ENCODE assay signal across 9 mouse cellular contexts in the genomic region with DNA sequence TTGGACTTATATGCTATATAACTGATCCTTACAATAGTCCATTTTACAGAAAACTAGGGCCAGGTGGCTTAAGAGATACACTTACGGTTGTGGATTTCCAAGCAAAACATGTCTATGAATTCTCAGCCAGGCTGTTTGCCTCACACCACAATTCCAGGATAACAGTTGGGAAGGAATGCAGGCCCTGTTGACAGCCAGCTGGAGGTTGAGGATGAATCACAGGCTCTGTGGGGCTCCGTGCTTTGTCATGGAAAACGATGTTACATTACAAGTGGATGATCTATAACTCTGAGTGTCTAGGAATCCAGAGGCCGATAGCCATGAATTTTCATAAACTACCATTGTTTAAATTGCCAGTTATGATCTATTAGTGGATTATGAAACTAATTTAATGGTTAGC.
A peak's percentile ranks its signal among the peaks of the same experiment; 100 is the strongest.
DNase-seq lines count a peak whose midpoint lies in the region; ATAC-seq lines count a peak whose summit lies in the region.
"Had no signal": no experiment of that assay in that cellular context is flagged by ENCODE, and none has a peak within 500 bp of the region (broad histone marks: within the 10 kb centered on the region; RNA-seq: fewer than 3 reads in every experiment).

No protein-coding gene starts in this region.

- no peak for DNase-seq in frontal cortex, adult 2 months (ENCODE audit: extremely low spot score in 1 of 2, low spot score in 1 of 2)
- DNase-seq in layer of hippocampus, adult 11-12 months (ENCODE audit: low spot score): peak; percentile 27
- DNase-seq in layer of hippocampus, postnatal 25 days (ENCODE audit: extremely low spot score in 1 of 2, low spot score in 1 of 2): no peak
- DNase-seq in NIH3T3 (ENCODE audit: low read depth): peak; percentile 27
- peak; percentile 9 for DNase-seq in layer of hippocampus, adult 9-11 months
- no peak for DNase-seq in spleen, postnatal 36 days (ENCODE audit: low spot score in 2 of 2)
- DNase-seq: kidney, adult 8-10 months; retina, postnatal 1 day had no signal

- peak; percentile 34; the same call in 1 of the 2 replicates for ATAC-seq in frontal cortex, adult (ENCODE audit: low TSS enrichment)

Comparison
In these comparisons a context has a peak if more than half of its experiments do, and no peak if none do; other contexts are left out.
1. DNase-seq: peak in layer of hippocampus, adult 11-12 months (single experiment), NIH3T3 (single experiment) and layer of hippocampus, adult 9-11 months (single experiment); none in frontal cortex, adult 2 months (0 of 2), layer of hippocampus, postnatal 25 days (0 of 2) and spleen, postnatal 36 days (0 of 2).